Mouse (Mus musculus) natural killer cell, adult 2 months (primary cell): ENCODE data around the gene Snx1.

ENCODE experiments used
- DNase-seq, 2 experiments: peaks; one replicate each; pipeline ENCODE4 v3.0.0; 2022; ENCODE audit warnings: low spot score in 2 of 2

Snx1 gene

GRCm38 (mm10) chr9:66049931-66050601, 76.3 kb downstream of the Snx1 start:
- no peak for DNase-seq

- no peak for DNase-seq
Observed at GRCm38 (mm10) chr9:66043241-66043640, 83.1 kb downstream of the Snx1 start.

GRCm38 (mm10) chr9:66042331-66042730, 84.1 kb downstream of the Snx1 start:
- DNase-seq = no peak

- DNase-seq = no peak
Observed at GRCm38 (mm10) chr9:66040801-66041200, 85.6 kb downstream of the Snx1 start.

GRCm38 (mm10) chr9:66039290-66039689, 87.1 kb downstream of the Snx1 start:
- DNase-seq = no peak

GRCm38 (mm10) chr9:66038581-66038980, 87.8 kb downstream of the Snx1 start:
- DNase-seq = no peak
